In the genomic region with DNA sequence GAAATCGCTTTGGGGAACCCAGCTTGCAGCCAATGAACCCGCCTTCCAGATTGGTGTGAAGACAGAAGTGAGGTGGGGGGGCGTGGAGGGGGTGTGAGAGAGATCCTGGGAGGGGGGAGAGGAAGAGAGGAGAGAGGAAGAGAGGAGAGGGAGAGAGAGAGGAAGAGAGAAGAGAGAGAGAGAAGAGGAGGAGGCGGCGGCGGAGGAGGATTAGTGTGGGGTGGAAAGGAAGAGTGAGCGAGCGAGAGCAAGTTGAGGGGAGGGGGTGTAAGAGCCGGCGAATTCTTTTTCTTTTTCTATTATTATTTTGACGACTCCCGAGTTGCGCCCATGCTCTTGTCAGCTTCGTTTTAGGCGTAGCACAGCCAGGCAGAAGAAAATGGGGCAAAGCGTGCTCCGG, we compare ENCODE assay signal across 9 mouse cellular contexts. TPM values are rescaled to one million over a fixed set of nuclear protein-coding genes. Genes with fewer than 3 reads are reported as not detected.
DNase-seq lines count a peak whose midpoint lies in the region; ATAC-seq and TF ChIP-seq lines count a peak whose summit lies in the region.
"Had no signal": no experiment of that assay in that cellular context is flagged by ENCODE, and none has a peak within 500 bp of the region (broad histone marks: within the 10 kb centered on the region; RNA-seq: fewer than 3 reads in every experiment).

No protein-coding gene starts in this region.

- no peak for TF ChIP-seq CTCF in lung, postnatal 0 days (IDR thresholded peaks at IDR 0.05)
- TF ChIP-seq CTCF in heart, postnatal 0 days (IDR thresholded peaks at IDR 0.05; ENCODE audit: low read depth), result no peak

- peak overlapping the region; percentile 51 for H3K4me2 ChIP-seq in lung, postnatal 0 days (replicated peaks; ENCODE audit: low read depth, low read length)
- H3K4me2 ChIP-seq in heart, postnatal 0 days (ENCODE audit: low read depth, low read length), result peak overlapping the region; percentile 74
- H3K4me2 ChIP-seq in liver, embryonic 12.5 days, result peak overlapping the region; percentile 60

- TF ChIP-seq EP300 in lung, postnatal 0 days (IDR thresholded peaks at IDR 0.05), result no peak
- TF ChIP-seq EP300 in heart, postnatal 0 days (IDR thresholded peaks at IDR 0.05; ENCODE audit: low read depth), result no peak

- H3K36me3 ChIP-seq in lung, postnatal 0 days (ENCODE audit: insufficient read depth, low read length), result no peaks in the 10 kb centered on the region
- no peaks in the 10 kb centered on the region for H3K36me3 ChIP-seq in heart, postnatal 0 days (replicated peaks; ENCODE audit: control insufficient read depth, insufficient read depth, low read length)
- H3K36me3 ChIP-seq in liver, embryonic 12.5 days, result no peaks in the 10 kb centered on the region

- DNase-seq in cerebellum, postnatal 10 days, result peak; percentile 32 to 41
- DNase-seq in cerebellum, adult 11-12 months, result no peak
- peak; percentile 15 for DNase-seq in lung, postnatal 0 days (ENCODE audit: low spot score)
- no peak for DNase-seq in lung, postnatal 4 days
- DNase-seq in heart, postnatal 0 days (ENCODE audit: low spot score), result no peak
- peak; percentile 5 to 7 for DNase-seq in thymus, adult 18-20 months
- no peak for DNase-seq in cerebellum, adult 18-20 months

- no peaks in the 10 kb centered on the region for H3K4me1 ChIP-seq in lung, postnatal 0 days (ENCODE audit: insufficient read depth, low read depth, low read length)
- H3K4me1 ChIP-seq in heart, postnatal 0 days (ENCODE audit: control insufficient read depth, insufficient read depth), result no peaks in the 10 kb centered on the region
- H3K4me1 ChIP-seq in liver, embryonic 12.5 days, result no peaks in the 10 kb centered on the region

- H3K27ac ChIP-seq in lung, postnatal 0 days (ENCODE audit: low read length), result no peak overlapping the region
- peak overlapping the region; percentile 53; the same call in 1 of the 2 replicates for H3K27ac ChIP-seq in heart, postnatal 0 days (ENCODE audit: low read depth)
- H3K27ac ChIP-seq in liver, embryonic 12.5 days, result no peak overlapping the region

- H3K9ac ChIP-seq in lung, postnatal 0 days (replicated peaks; ENCODE audit: low read depth), result no peak overlapping the region
- H3K9ac ChIP-seq in heart, postnatal 0 days (replicated peaks; ENCODE audit: low read depth, low read length), result peak overlapping the region; percentile 40
- H3K9ac ChIP-seq in liver, embryonic 12.5 days, result no peak overlapping the region

- peak overlapping the region; percentile 37 for H3K4me3 ChIP-seq in lung, postnatal 0 days (ENCODE audit: low read depth, low read length)
- peak overlapping the region; percentile 51 for H3K4me3 ChIP-seq in heart, postnatal 0 days (ENCODE audit: low read depth, low read length)
- peak overlapping the region; percentile 44 for H3K4me3 ChIP-seq in liver, embryonic 12.5 days

- 0 out of 2 replicates have a peak, but pooled peaks have one; percentile 16 for ATAC-seq in lung, postnatal 0 days
- no peak for ATAC-seq in heart, postnatal 0 days (ENCODE audit: insufficient read depth, low read depth)
- ATAC-seq in liver, embryonic 12.5 days, result no peak

- WGBS in lung, postnatal 0 days, result 11% methylated on average over 13 of the region's 17 CpGs
- WGBS in heart, postnatal 0 days, result 15% methylated on average over 16 of the region's 17 CpGs
- 18% methylated on average over 12 of the region's 17 CpGs for WGBS in liver, embryonic 12.5 days (ENCODE audit: insufficient replicate concordance)

- H3K9me3 ChIP-seq in lung, postnatal 0 days (ENCODE audit: low read length), result no peaks in the 10 kb centered on the region
- no peaks in the 10 kb centered on the region for H3K9me3 ChIP-seq in heart, postnatal 0 days (replicated peaks; ENCODE audit: control insufficient read depth, low read length)
- H3K9me3 ChIP-seq in liver, embryonic 12.5 days (replicated peaks), result no peaks in the 10 kb centered on the region

- H3K27me3 ChIP-seq in lung, postnatal 0 days (replicated peaks; ENCODE audit: insufficient read depth, low read length), result no peaks in the 10 kb centered on the region
- 0 out of 2 replicates have a peak, but pooled peaks cover 2% of the 10 kb centered on the region for H3K27me3 ChIP-seq in heart, postnatal 0 days (ENCODE audit: control insufficient read depth, insufficient read depth, low read length)
- peaks cover 33% of the 10 kb centered on the region for H3K27me3 ChIP-seq in liver, embryonic 12.5 days (replicated peaks)

RNA-seq across cellular contexts. Expression of gene Gria3, which starts 0.5 kb away (rescaled TPM):
- 3.9 and 4.1 TPM in 2 replicates for polyA plus RNA-seq in lung, postnatal 0 days (2015; fragmentation: Nextera tagmentation; extraction: Ambion mirVana)
- total RNA-seq in heart, postnatal 0 days (2014; rRNA removed; ENCODE audit: low replicate concordance), result 3.4 and 7.4 TPM in 2 replicates
- polyA plus RNA-seq in heart, postnatal 0 days (2015; fragmentation: Nextera tagmentation; extraction: Ambion mirVana), result 2.0 and 2.1 TPM in 2 replicates
- polyA plus RNA-seq in liver, embryonic 12.5 days (2016; fragmentation: Nextera tagmentation; extraction: Ambion mirVana), result 2.2 and 3.5 TPM in 2 replicates
- polyA plus RNA-seq: C2C12 had no signal

Comparison
In these comparisons a context has a peak if more than half of its experiments do, and no peak if none do; other contexts are left out.
1. DNase-seq: peak in cerebellum, postnatal 10 days (2 of 2), lung, postnatal 0 days (single experiment) and thymus, adult 18-20 months (2 of 2); none in cerebellum, adult 11-12 months (single experiment), lung, postnatal 4 days (0 of 2), heart, postnatal 0 days (single experiment) and cerebellum, adult 18-20 months (0 of 2).
2. Peak in every context shown above with its lines, with median percentiles within 50 percentile points of each other: H3K4me2 ChIP-seq and H3K4me3 ChIP-seq.